Mouse (Mus musculus) bone marrow macrophage, adult 2 months (primary cell): ENCODE measurements around the gene Swap70. TPM values are rescaled to one million over a fixed set of nuclear protein-coding genes. Genes with fewer than 3 reads are reported as not detected.

Source experiments
- H3K27ac ChIP-seq: 2 replicates; pipeline ENCODE4 v1.5.1; 2012; ENCODE audit warnings: low read depth, low read length; ENCODE audit not compliant: insufficient read depth
- H3K4me1 ChIP-seq: 2 replicates; pipeline ENCODE4 v1.6.1; 2012; ENCODE audit warnings: low read length; ENCODE audit not compliant: control insufficient read depth, insufficient read depth
- H3K4me3 ChIP-seq: 2 replicates; pipeline ENCODE4 v1.5.1; 2012; ENCODE audit warnings: mild to moderate bottlenecking, low read length, moderate library complexity; ENCODE audit not compliant: insufficient read depth
- CTCF ChIP-seq: IDR thresholded peaks from 2 replicates; pipeline ENCODE4 v1.5.1; 2012; ENCODE audit warnings: low read depth, mild to moderate bottlenecking, low read length, moderate library complexity
- POLR2A ChIP-seq: IDR thresholded peaks from 2 replicates; pipeline ENCODE4 v1.6.1; 2012; ENCODE audit warnings: mild to moderate bottlenecking, low read depth, low read length, borderline replicate concordance
- polyA plus RNA-seq: library from polyadenylated mRNA; stranded (reverse); fragments of >200 nt; gene quantifications from 2 replicates; pipeline ENCODE4 v1.2.4, GENCODE M21; 2012; ENCODE audit not compliant: missing spikeins, insufficient read depth, insufficient read length

The Swap70 gene
- polyA plus RNA-seq, 1 experiment, result 114 TPM

- Histone ChIP-seq H3K4me3 (no peak overlapping the region), H3K27ac (no peak overlapping the region), H3K4me1 (peaks cover 40% of the 10 kb centered on the region)
- TF ChIP-seq POLR2A (no peak), CTCF (no peak)
Observed at GRCm38 (mm10) chr7:110315352-110315751, 93.8 kb downstream of the Swap70 start.

GRCm38 (mm10) chr7:110317412-110317811 lies 95.9 kb downstream of the Swap70 start:
- Histone ChIP-seq H3K4me1 (peaks cover 29% of the 10 kb centered on the region), H3K4me3 (no peak overlapping the region), H3K27ac (no peak overlapping the region)
- no peak for TF ChIP-seq CTCF
- TF ChIP-seq POLR2A, result no peak

GRCm38 (mm10) chr7:110318971-110319519 lies 97.5 kb downstream of the Swap70 start:
- Histone ChIP-seq H3K4me3 (no peak overlapping the region), H3K27ac (no peak overlapping the region), H3K4me1 (peaks cover 20% of the 10 kb centered on the region)
- no peak for TF ChIP-seq POLR2A
- no peak for TF ChIP-seq CTCF

DNA sequence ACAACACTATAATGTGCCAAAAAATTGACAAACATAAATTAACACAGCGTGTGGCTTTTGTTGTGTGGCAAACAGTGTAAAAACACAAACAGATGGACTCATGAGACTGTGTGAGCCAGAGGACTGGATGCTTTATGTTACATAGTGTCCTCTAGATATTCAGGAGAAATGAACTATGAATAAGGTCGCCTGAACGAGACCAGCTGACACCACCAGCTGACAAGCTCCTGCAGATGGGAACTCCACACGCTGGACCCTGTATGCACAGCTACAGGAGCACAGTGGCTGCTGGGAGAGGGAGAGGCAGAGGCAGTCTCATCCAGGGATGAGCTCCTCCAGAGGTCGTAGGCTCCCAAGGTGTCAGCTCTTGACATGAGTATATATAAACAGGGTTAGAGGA lies 99.6 kb downstream of the Swap70 start:
- Histone ChIP-seq H3K4me3 (no peak overlapping the region), H3K27ac (no peak overlapping the region), H3K4me1 (peaks cover 11% of the 10 kb centered on the region)
- TF ChIP-seq POLR2A (no peak), CTCF (no peak)

DNA sequence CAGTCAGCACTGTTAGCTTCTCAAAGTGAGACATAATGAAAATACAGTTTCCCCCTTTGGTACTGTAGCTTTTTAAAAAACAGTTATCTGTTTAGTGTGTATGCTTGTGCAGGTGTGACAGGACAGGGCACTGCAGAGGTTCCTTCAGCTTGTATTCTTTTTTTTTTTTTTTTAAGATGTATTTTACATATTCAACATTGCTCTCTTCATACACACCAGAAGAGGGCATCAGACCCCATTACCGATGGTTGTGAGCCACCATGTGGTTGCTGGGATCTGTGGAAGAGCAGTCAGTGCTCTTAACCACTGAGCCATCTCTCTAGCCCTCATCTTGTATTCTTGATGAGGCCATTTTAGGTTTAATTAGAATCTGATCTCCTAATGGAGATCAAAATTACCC lies 103.3 kb downstream of the Swap70 start:
- H3K4me3 ChIP-seq, result no peak overlapping the region
- H3K27ac ChIP-seq, result no peak overlapping the region
- TF ChIP-seq POLR2A (no peak), CTCF (no peak)
- H3K4me1 ChIP-seq, result peaks cover 5% of the 10 kb centered on the region

DNA sequence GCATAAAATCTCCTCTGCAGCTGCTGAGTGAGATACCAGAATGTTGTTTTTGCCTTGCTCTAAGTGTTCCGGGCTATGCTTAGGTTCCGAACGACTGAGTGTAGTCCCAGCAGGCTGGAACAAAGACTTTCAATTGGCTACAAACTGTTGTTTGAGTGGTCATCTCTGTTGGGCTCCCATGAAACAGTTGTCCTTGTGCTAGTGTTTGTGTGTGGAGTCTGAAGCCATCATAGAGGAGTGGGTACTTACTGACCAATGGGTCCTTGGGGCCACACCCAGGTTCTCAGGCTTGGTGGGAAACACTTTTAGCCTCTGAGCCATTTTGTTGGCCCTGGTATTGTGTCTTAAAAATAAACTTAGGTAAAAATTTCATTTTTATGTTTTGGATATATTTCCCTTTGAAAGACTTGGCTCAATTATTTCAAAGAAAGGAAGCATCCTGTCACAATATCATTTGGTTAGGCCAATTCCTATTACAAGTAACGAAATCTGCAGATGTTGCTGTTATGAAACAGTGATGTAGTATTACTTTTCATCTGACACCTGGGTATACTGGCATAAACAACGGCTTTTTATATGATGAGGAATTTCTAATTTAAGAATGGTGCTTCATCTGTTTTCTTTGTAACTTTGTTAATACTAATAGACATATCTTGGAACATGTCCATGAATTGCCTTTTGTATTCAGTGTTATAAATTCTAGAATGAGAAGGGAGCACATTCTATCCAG lies 104.0 kb downstream of the Swap70 start:
- no peak overlapping the region for H3K27ac ChIP-seq

More for the DNA sequence above, 104.0 kb downstream of the Swap70 start:
- H3K4me3 ChIP-seq, result no peak overlapping the region
- H3K4me1 ChIP-seq, result no peaks in the 10 kb centered on the region
- TF ChIP-seq CTCF, result no peak
- TF ChIP-seq POLR2A, result no peak

Other genes starting within 250 kb of the Swap70 start
- 43.1 and 47.3 TPM in 2 replicates for gene Tmem41b, start 234.8 kb upstream of the Swap70 start, polyA plus RNA-seq
- 51.7 and 55.2 TPM in 2 replicates for gene Ipo7, start 203.4 kb upstream of the Swap70 start, polyA plus RNA-seq
- gene Zfp143, start 160.5 kb upstream of the Swap70 start, polyA plus RNA-seq, result 17.4 and 22.2 TPM in 2 replicates
- gene Wee1, start 99.7 kb upstream of the Swap70 start, polyA plus RNA-seq, result 7.1 and 7.2 TPM in 2 replicates